Mouse (Mus musculus): ENCODE results near the gene Hdac6. TPM values are rescaled to one million over a fixed set of nuclear protein-coding genes. Genes with fewer than 3 reads are reported as not detected.

The Hdac6 gene
- polyA plus RNA-seq, 1 experiment from 2014 or later = 56.8 TPM

DNA sequence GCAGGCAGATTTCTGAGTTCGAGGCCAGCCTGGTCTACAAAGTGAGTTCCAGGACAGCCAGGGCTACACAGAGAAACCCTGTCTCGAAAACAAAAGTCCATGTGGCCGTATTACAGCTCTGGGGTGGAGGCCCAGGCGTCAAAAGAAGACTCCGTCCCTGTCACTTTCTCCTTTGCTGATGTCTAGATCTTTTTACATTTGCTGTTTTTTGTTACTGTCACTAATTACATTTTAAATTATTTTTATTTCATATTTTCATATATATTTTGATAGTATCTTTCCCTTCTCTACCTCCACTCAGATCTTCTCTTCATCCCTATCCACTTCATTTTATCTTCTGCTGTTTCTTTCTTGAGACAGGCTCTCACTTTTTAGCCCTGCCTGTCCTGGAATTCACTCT, 40.0 kb downstream of the Hdac6 start, which contains the start of gene Gm10491:
Gene Gm10491, minus strand, starts transcription at position 101 of the 400 bp plus-strand sequence.
- Histone ChIP-seq H3K4me1 (ENCODE audit: control insufficient read depth, insufficient read depth, low read length) (no peaks in the 10 kb centered on the region), H3K36me3 (ENCODE audit: control insufficient read depth, insufficient read depth, low read length) (no peaks in the 10 kb centered on the region), H3K4me3 (ENCODE audit: low read depth, low read length) (no peak within 1 kb of the TSS), H3K27me3 (ENCODE audit: control insufficient read depth, insufficient read depth, low read length) (no peaks in the 10 kb centered on the region), H3K9me3 (ENCODE audit: control insufficient read depth, low read length) (no peaks in the 10 kb centered on the region), H3K4me2 (ENCODE audit: low read depth, low read length) (no peak within 1 kb of the TSS), H3K9ac (replicated peaks; ENCODE audit: low read depth, low read length) (no peak within 1 kb of the TSS), H3K27ac (ENCODE audit: low read depth, low read length) (no peak within 1 kb of the TSS)
- no peak for ATAC-seq (ENCODE audit: low read depth)
- 93% methylated on average over 5 of the region's 5 CpGs for WGBS

DNA sequence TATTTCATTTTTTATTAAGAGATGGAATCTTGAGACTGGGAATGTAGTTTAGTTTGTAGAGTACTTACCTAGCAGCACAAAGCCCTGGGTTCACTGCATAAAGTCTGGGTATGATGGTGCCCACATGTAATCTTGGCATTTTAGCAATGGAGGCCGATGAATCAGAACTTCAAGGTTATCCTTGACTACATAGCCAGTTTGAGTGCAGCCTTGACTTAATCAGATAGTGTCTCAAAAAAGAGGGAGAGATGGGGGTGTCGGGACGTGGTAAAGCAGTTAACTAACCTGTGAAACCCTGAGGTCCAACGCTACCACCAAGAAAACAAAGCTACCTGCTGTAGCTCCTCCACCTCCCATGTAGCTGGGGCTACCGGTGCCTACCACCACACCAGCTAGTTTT, 43.2 kb downstream of the Hdac6 start:
- Histone ChIP-seq H3K4me1 (ENCODE audit: control insufficient read depth, insufficient read depth, low read length) (no peaks in the 10 kb centered on the region), H3K9ac (replicated peaks; ENCODE audit: low read depth, low read length) (no peak overlapping the region), H3K27ac (ENCODE audit: low read depth, low read length) (no peak overlapping the region), H3K9me3 (ENCODE audit: control insufficient read depth, low read length) (no peaks in the 10 kb centered on the region), H3K4me3 (ENCODE audit: low read depth, low read length) (no peak overlapping the region), H3K36me3 (ENCODE audit: control insufficient read depth, insufficient read depth, low read length) (no peaks in the 10 kb centered on the region), H3K4me2 (ENCODE audit: low read depth, low read length) (no peak overlapping the region), H3K27me3 (ENCODE audit: control insufficient read depth, insufficient read depth, low read length) (no peaks in the 10 kb centered on the region)
- no peak for ATAC-seq (ENCODE audit: low read depth)
- 93% methylated on average over 5 of the region's 5 CpGs for WGBS

DNA sequence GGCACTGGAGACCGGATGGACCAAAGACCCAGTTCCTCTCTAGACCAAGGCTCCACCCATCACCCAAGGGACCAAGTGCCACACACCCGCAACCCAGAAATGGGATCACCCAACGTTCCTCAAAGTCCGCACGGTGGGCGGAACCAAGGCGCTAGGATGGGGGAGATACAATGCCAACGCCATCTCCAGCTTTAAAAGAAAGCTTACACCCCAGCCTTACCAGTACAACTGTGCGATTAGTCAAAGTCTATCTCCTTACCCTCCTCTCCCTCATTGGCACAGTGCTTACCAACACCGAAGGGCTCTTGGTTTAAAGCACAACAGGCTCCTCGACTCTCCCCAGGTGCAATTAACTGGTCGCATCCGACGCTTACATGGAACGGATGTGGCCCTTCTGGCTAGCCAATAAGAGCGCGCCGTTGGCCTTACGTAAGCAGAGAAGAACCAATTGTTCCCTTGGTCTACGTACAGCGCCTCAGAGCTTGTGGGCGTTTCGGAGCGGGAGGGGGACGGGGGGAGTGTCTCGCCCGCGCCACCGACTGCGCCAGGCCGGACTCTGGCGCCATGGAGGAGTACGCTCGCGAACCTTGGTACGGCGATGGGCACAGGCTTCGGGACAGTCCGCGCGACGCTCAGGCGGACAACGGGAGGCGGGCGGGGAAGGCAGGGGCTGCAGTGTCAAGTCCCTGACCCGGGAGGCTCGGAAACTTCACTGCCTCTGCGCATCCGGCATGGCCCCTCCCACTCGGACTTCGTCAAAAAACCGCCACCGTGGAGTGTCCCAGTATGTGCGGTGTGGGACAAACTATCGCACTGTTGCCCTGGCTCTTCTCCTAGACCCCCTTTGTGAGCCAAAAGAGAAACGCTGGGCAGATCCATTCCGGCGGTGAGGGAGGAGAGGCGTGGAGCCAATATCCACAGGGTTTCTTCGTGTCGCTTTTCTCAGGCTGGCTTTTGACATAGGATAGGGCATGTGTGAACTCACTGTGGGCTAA, 48.5 kb downstream of the Hdac6 start, which contains the start of the genes Pqbp1 and Timm17b:
Gene Pqbp1, minus strand, starts transcription at position 390 of the 995 bp plus-strand sequence.
Gene Timm17b, plus strand, starts transcription at position 478 of the 995 bp plus-strand sequence.
- H3K27me3 ChIP-seq (ENCODE audit: control insufficient read depth, insufficient read depth, low read length) = no peaks in the 10 kb centered on the region
- peak within 1 kb of the TSS; percentile 62 for H3K9ac ChIP-seq (replicated peaks; ENCODE audit: low read depth, low read length)
- peak; percentile 98 for ATAC-seq (ENCODE audit: low read depth)
- H3K27ac ChIP-seq (ENCODE audit: low read depth, low read length) = peak within 1 kb of the TSS; percentile 88
- no peaks in the 10 kb centered on the region for H3K9me3 ChIP-seq (ENCODE audit: control insufficient read depth, low read length)
- peak within 1 kb of the TSS; percentile 53 for H3K4me2 ChIP-seq (ENCODE audit: low read depth, low read length)
- 0 out of 2 replicates have a peak, but pooled peaks cover 3% of the 10 kb centered on the region for H3K36me3 ChIP-seq (ENCODE audit: control insufficient read depth, insufficient read depth, low read length)
- H3K4me3 ChIP-seq (ENCODE audit: low read depth, low read length) = peak within 1 kb of the TSS; percentile 46
- 11% methylated on average over 55 of the region's 62 CpGs for WGBS
- H3K4me1 ChIP-seq (ENCODE audit: control insufficient read depth, insufficient read depth, low read length) = peaks cover 6% of the 10 kb centered on the region; the same call in 1 of the 2 replicates

DNA sequence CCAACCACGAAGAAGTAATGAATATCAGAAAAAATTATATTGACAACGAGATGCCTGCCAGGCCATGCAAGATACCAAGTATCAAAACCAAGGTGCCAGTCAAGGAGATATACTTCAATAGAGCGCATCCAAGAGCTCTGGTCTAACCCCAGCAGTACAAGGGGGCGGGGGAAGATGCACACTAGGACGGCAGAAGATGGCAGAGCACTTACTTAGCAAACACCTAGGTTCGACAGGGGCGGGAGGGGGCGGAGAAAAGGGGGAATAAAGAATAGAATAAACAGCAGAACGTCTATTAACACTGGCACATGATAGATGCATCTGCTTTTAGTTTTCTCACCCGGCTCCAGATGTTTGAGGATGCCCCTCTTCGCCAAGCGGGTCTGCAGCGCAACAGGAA, 49.5 kb downstream of the Hdac6 start:
- H3K27ac ChIP-seq (ENCODE audit: low read depth, low read length) = no peak overlapping the region
- H3K36me3 ChIP-seq (ENCODE audit: control insufficient read depth, insufficient read depth, low read length) = 0 out of 2 replicates have a peak, but pooled peaks cover 3% of the 10 kb centered on the region
- H3K27me3 ChIP-seq (ENCODE audit: control insufficient read depth, insufficient read depth, low read length) = no peaks in the 10 kb centered on the region
- peak overlapping the region; percentile 46 for H3K4me3 ChIP-seq (ENCODE audit: low read depth, low read length)
- H3K4me1 ChIP-seq (ENCODE audit: control insufficient read depth, insufficient read depth, low read length) = peaks cover 6% of the 10 kb centered on the region; the same call in 1 of the 2 replicates
- H3K4me2 ChIP-seq (ENCODE audit: low read depth, low read length) = peak overlapping the region; percentile 53
- ATAC-seq (ENCODE audit: low read depth) = no peak
- no peaks in the 10 kb centered on the region for H3K9me3 ChIP-seq (ENCODE audit: control insufficient read depth, low read length)
- WGBS = 34% methylated on average over 13 of the region's 13 CpGs
- peak overlapping the region; percentile 35; the same call in 1 of the 2 replicates for H3K9ac ChIP-seq (replicated peaks; ENCODE audit: low read depth, low read length)

DNA sequence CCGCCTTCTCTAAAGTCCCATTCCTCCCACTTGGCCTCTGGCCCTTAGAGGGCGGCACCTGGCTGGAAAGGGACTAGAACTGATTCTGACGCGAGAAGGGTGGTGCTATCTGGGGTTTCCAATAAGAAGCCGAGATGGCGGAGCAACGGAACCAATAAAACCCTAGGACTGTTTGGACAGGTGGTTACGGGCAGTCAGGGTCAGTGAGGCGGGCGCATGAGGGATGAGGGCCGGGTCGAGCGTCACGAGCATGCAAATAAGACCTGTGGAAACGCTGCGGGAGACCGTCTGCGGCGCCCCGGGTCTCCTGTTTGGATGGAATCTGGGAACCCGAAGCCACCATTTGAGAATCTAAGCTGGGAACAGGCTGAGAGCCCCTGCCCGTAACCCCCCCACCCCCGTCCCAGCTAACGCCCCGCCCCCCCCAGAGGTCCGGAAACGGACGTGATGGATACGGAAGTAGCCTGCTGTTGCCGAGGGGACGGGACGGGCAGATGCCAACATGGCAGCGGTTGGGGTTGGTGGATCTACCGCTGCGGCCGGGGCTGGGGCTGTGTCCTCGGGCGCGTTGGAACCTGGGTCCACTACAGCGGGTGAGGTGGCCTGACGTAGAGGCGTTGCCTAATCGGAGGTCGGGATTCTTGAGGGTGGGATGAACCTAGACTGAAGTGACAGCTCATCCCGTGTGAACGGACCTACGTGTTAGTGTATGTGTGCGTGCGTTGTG, 63.7 kb downstream of the Hdac6 start, which contains the start of gene Slc35a2:
Gene Slc35a2, plus strand, starts transcription at position 188 of the 727 bp plus-strand sequence.
- H3K9me3 ChIP-seq (ENCODE audit: control insufficient read depth, low read length) = no peaks in the 10 kb centered on the region
- no peaks in the 10 kb centered on the region for H3K27me3 ChIP-seq (ENCODE audit: control insufficient read depth, insufficient read depth, low read length)
- H3K4me1 ChIP-seq (ENCODE audit: control insufficient read depth, insufficient read depth, low read length) = no peaks in the 10 kb centered on the region
- H3K27ac ChIP-seq (ENCODE audit: low read depth, low read length) = peak within 1 kb of the TSS; percentile 85
- no peaks in the 10 kb centered on the region for H3K36me3 ChIP-seq (ENCODE audit: control insufficient read depth, insufficient read depth, low read length)
- H3K9ac ChIP-seq (replicated peaks; ENCODE audit: low read depth, low read length) = peak within 1 kb of the TSS; percentile 50
- H3K4me2 ChIP-seq (ENCODE audit: low read depth, low read length) = peak within 1 kb of the TSS; percentile 60
- 16% methylated on average over 49 of the region's 49 CpGs for WGBS
- ATAC-seq (ENCODE audit: low read depth) = peak; percentile 83
- H3K4me3 ChIP-seq (ENCODE audit: low read depth, low read length) = peak within 1 kb of the TSS; percentile 42

Other genes with a start within 250 kb of the Hdac6 start
- gene Wdr45, start 233.6 kb downstream of the Hdac6 start, polyA plus RNA-seq (2014; fragmentation: Nextera tagmentation; extraction: Ambion mirVana) = 22.3 and 23.6 TPM in 2 replicates
- gene Gm45208, start 225.6 kb downstream of the Hdac6 start, polyA plus RNA-seq (2014; fragmentation: Nextera tagmentation; extraction: Ambion mirVana) = 0.47 and 2.9 TPM in 2 replicates
- 137 and 147 TPM in 2 replicates for gene Praf2, start 219.4 kb downstream of the Hdac6 start, polyA plus RNA-seq (2014; fragmentation: Nextera tagmentation; extraction: Ambion mirVana)
- gene Ccdc120, start 197.0 kb downstream of the Hdac6 start, polyA plus RNA-seq (2014; fragmentation: Nextera tagmentation; extraction: Ambion mirVana) = 55.9 and 57.1 TPM in 2 replicates
- gene Tfe3, start 185.3 kb downstream of the Hdac6 start, polyA plus RNA-seq (2014; fragmentation: Nextera tagmentation; extraction: Ambion mirVana) = 16.6 and 23.8 TPM in 2 replicates
- 57.3 and 74.5 TPM in 2 replicates for gene Gripap1, start 158.1 kb downstream of the Hdac6 start, polyA plus RNA-seq (2014; fragmentation: Nextera tagmentation; extraction: Ambion mirVana)
- 5.8 and 7.7 TPM in 2 replicates for gene Kcnd1, start 125.6 kb downstream of the Hdac6 start, polyA plus RNA-seq (2014; fragmentation: Nextera tagmentation; extraction: Ambion mirVana)
- gene Otud5, start 106.5 kb downstream of the Hdac6 start, polyA plus RNA-seq (2014; fragmentation: Nextera tagmentation; extraction: Ambion mirVana) = 26.8 and 28.1 TPM in 2 replicates
- gene Pim2, start 69.6 kb downstream of the Hdac6 start, polyA plus RNA-seq (2014; fragmentation: Nextera tagmentation; extraction: Ambion mirVana) = 20.7 and 22.9 TPM in 2 replicates
- gene Slc35a2, start 63.9 kb downstream of the Hdac6 start, polyA plus RNA-seq (2014; fragmentation: Nextera tagmentation; extraction: Ambion mirVana) = 23.6 and 25.1 TPM in 2 replicates
- 184 and 191 TPM in 2 replicates for gene Pqbp1, start 48.6 kb downstream of the Hdac6 start, polyA plus RNA-seq (2014; fragmentation: Nextera tagmentation; extraction: Ambion mirVana)
- 146 and 167 TPM in 2 replicates for gene Timm17b, start 48.5 kb downstream of the Hdac6 start, polyA plus RNA-seq (2014; fragmentation: Nextera tagmentation; extraction: Ambion mirVana)
- gene Gm10491, start 40.1 kb downstream of the Hdac6 start, polyA plus RNA-seq (2014; fragmentation: Nextera tagmentation; extraction: Ambion mirVana) = not detected in 2 replicates
- not detected in 2 replicates for gene Gm10490, start 38.3 kb downstream of the Hdac6 start, polyA plus RNA-seq (2014; fragmentation: Nextera tagmentation; extraction: Ambion mirVana)
- 245 and 258 TPM in 2 replicates for gene Pcsk1n, start 28.1 kb downstream of the Hdac6 start, polyA plus RNA-seq (2014; fragmentation: Nextera tagmentation; extraction: Ambion mirVana)
- gene Eras, start 19.3 kb downstream of the Hdac6 start, polyA plus RNA-seq (2014; fragmentation: Nextera tagmentation; extraction: Ambion mirVana) = not detected in 2 replicates
- gene Gata1, start 30.2 kb upstream of the Hdac6 start, polyA plus RNA-seq (2014; fragmentation: Nextera tagmentation; extraction: Ambion mirVana) = not detected in 2 replicates
- gene Glod5, start 70.6 kb upstream of the Hdac6 start, polyA plus RNA-seq (2014; fragmentation: Nextera tagmentation; extraction: Ambion mirVana) = 0.43 and 1.2 TPM in 2 replicates
- gene Suv39h1, start 126.9 kb upstream of the Hdac6 start, polyA plus RNA-seq (2014; fragmentation: Nextera tagmentation; extraction: Ambion mirVana) = 37.2 and 38.2 TPM in 2 replicates
- gene Was, start 142.6 kb upstream of the Hdac6 start, polyA plus RNA-seq (2014; fragmentation: Nextera tagmentation; extraction: Ambion mirVana) = 0.12 and 0.28 TPM in 2 replicates
- 63.7 and 66.9 TPM in 2 replicates for gene Wdr13, start 185.0 kb upstream of the Hdac6 start, polyA plus RNA-seq (2014; fragmentation: Nextera tagmentation; extraction: Ambion mirVana)
- 379 and 383 TPM in 2 replicates for gene Rbm3, start 198.0 kb upstream of the Hdac6 start, polyA plus RNA-seq (2014; fragmentation: Nextera tagmentation; extraction: Ambion mirVana)
- gene Tbc1d25, start 228.3 kb upstream of the Hdac6 start, polyA plus RNA-seq (2014; fragmentation: Nextera tagmentation; extraction: Ambion mirVana) = 23.7 and 24.4 TPM in 2 replicates
- gene Ebp, start 245.6 kb upstream of the Hdac6 start, polyA plus RNA-seq (2014; fragmentation: Nextera tagmentation; extraction: Ambion mirVana) = 31.8 and 37.4 TPM in 2 replicates

All from neural tube, embryonic 14.5 days (tissue).